Mouse (Mus musculus): ENCODE results near the gene Zfp882.
A peak's percentile ranks its signal among the peaks of the same experiment; 100 is the strongest.
"Not testable (repeated sequence)": the region's sequence is repeated elsewhere in the genome, so short reads cannot be mapped to it uniquely, and the experiment has no call there.

Gene Zfp882

DNA sequence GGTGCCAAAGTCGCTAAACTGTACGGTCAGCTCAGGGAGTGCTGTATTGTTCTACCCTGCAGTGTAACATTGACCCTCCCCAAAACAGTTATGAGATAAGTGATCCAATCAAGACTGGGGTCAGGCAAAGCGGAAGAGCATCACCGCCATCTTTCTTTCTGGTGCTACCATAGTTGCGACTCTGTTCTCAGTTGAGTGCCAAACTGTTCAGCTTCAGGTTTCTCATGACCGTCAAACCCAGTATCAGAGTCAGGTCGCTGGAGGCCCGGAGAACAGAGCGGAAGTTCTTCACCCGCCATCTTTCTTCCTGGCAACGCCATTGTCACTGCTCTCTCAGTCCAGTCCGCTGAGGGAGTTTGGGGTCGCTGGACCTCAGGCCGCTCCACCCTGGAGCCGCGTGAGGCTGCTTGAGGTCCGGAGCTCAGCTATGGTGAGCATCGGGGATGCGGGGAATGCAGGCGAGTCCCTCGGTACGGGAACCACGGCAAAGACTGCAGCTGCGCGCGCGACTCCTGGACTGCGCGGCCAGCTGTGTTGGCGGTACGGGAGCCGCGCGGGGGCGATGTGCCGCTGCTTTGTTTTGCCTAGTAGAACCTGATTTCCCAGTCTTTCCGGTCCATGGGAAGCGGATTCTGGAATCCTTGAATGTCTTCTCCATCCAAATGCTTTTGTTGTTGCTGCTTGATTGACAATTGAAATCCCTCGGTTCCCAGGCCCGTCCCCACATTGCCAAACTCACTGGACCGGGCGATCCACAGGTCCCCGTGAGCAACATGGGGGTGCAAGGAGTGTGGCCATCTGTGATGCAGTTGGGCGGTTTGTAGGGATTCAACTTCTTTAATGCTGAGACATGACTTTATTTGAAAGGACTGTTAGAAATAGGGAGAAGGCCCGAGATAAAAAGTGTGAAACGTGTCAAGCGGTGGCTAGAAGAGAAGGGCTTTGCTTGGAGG is at the start of gene Zfp882, which contains the start of gene Zfp617:
Gene Zfp882 (plus strand): TSS at position 300 of the 953 bp plus-strand sequence.
Gene Zfp617 (plus strand): TSS at position 327 of the 953 bp plus-strand sequence.
- peak; percentile 93 for DNase-seq

DNA sequence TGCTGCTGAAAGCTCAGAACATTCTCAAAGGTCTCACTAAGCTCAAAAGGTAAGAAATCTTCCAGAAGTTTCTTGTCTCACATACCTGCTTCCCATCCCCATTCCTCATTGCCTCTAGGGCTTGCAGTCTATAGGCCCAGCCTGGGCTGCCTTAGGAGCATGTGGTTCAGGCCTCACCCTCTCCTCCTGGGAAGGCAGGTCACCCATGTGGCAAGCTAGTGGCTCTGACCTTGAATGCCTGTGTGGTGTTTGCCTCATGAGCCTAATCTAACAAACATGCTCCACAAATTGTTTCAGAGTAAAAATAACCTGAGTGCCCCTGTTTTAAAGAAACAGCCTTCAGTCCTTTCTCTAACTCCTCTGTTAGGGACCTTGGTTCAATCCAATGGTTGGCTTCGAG is 46.9 kb upstream of the Zfp882 start:
- DNase-seq = not testable (repeated sequence)

- not testable (repeated sequence) for DNase-seq
Measured at GRCm38 (mm10) chr8:71862038-71862437, 46.4 kb upstream of the Zfp882 start.

DNA sequence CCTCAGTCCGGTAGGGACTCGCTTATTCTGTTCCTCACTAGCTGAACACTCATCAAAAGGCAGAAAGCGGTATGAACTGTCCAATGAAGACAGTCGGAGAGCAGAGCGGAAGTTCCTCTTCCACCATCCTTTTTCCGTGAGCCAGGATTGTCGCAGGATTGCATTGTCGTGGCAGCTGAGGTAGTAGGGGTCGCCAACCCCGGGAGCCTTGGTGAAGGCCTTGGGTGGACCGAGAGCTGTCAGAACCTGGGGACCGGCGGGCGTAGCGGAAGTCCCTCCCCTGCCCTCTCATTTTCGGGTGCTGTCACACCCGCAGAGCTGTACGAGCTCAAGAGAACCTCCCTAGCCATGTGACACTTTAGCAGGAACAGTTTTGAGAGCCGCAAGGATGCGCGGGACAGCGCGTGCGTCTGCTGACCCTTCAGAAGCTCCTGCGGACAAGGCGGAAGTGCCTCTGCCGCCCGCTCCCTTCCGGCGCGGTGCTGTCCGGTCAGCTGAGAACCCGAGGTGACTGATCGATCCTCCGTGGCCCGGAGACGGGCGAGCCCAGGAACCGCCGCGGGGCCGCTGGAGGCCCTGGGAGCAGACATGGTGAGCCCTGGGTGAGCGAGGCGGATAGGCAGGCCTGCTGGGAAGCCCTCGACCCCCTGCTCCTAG is 26.7 kb upstream of the Zfp882 start, which contains the start of gene Zfp709:
Gene Zfp709 (plus strand): TSS at position 402 of the 657 bp plus-strand sequence.
- peak; percentile 77 for DNase-seq

GRCm38 (mm10) chr8:71900666-71901065 is 7.7 kb upstream of the Zfp882 start:
- DNase-seq = not testable (repeated sequence)

DNA sequence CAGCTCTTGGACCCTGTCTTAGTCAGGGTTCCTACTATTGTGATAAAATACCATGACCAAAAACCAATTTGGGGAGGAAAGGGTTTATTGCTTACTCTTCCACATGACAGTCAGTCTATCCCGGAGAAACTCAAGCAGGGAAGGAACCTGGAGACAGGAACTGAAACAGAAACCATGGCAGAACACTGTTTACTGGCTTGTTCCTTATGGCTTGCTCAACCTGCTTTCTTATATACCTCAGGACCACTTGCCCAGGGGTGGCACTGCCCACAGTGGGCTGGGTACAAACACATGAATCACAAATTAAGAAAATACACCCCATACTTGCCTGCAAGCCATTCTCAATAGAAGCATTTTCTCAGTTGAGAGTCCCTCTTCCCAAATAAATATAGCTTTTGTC is 5.3 kb upstream of the Zfp882 start:
- not testable (repeated sequence) for DNase-seq

- no peak for DNase-seq
Measured at GRCm38 (mm10) chr8:71906809-71907208, 1.6 kb upstream of the Zfp882 start.

DNA sequence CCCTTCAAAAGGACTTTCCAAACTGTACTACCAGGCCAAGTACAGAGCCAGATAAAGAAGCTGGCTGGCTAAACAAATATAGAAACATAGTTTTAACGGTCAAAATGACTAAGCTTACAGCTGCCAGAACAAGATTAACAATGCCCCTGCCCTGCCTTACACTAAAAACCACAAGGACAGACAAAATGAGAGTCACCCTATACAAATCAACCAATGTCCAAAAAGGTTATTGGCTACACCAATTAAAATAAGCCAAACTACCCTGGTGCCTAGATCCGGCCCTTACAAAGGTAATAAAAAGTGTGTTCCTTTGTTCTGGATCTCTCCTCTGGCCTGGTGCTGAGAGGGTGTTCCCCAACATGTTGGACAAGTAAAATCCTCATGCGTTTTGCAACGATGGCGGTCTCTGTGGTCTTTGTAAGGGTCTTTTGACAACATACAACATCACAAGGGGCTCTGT is 580 bp upstream of the Zfp882 start:
- no peak for DNase-seq

- DNase-seq = no peak
Measured at GRCm38 (mm10) chr8:71912286-71912685, 3.9 kb downstream of the Zfp882 start.

DNA sequence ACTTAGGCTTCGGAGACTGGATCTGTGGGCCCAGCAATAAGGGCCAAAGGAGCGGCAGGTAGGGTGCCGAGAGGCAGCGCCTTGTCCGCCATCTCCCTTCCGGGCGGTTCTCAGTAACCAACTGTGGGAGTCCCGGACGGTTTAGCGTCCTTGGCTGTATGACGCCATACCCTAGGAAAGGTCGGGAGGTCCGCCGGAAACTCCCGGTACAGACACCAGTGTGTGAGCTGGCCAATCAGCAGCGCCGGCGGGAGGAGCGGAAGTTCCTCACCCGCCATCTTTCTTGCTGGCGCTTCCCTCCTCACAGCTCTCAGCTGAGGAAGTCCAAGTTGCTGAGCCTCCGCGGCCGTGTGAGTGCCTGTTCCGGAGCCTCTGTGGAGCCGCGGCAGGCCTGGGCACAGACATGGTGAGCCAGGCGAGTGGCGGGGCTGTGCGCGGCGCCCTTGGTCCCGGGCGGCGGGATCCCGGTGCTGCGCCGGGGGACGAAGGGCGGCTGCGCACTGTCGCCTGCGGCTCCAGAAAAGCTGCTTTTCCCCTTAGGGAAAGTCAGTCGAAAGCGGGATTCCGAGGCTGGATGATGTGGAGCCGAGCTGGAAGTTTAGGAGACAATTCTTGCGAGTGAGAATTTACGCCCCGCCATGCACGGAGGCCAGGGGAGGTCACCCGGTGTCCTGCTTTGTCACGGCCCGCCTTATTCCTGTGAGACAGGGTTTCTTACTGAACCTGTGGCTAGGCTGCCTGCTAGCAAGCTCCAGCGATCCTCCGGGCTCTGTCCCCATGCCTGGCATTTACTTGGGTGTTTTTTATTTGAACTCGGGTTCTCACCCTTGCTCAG is 14.4 kb downstream of the Zfp882 start:
- DNase-seq = peak; percentile 97

GRCm38 (mm10) chr8:71925791-71926190 is 17.4 kb downstream of the Zfp882 start:
- no peak for DNase-seq

- DNase-seq = no peak
Measured at GRCm38 (mm10) chr8:71926551-71926950, 18.1 kb downstream of the Zfp882 start.

DNA sequence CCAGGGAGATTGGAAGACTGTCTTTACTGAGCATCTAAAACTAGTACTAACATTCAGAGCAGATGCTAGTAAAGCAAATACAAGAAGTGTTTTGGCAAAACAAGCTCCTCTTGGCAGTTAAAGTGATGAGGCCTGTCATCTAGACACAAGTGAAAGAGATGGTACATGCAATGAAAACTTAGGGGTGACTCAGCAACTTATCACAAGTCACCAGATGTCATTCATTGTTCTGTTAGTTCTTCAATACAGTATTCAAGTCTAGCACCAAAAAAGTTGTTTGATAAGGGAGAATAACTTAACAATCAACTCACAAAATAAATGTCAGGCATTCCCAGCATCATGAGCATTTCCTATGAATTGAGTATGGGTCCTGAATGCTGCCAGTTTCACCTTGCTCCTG is 19.4 kb downstream of the Zfp882 start:
- no peak for DNase-seq

DNA sequence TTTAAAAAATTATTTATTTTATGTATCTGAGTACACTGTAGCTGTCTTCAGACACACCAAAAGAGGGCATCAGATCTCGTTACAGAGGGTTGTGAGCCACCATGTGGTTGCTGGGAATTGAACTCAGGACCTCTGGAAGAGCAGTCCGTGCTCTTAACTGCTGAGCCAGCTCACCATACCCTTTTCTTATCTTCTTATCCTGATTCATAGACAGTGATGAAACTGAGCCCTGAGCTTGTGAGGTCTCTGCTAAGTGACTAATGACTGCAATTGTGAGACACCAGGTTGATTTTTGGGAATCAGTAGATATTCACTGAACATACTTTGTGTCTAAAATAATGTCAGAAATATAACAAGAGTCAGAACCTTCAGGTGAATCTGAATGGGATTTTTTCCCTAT is 29.6 kb downstream of the Zfp882 start:
- DNase-seq = not testable (repeated sequence)

DNA sequence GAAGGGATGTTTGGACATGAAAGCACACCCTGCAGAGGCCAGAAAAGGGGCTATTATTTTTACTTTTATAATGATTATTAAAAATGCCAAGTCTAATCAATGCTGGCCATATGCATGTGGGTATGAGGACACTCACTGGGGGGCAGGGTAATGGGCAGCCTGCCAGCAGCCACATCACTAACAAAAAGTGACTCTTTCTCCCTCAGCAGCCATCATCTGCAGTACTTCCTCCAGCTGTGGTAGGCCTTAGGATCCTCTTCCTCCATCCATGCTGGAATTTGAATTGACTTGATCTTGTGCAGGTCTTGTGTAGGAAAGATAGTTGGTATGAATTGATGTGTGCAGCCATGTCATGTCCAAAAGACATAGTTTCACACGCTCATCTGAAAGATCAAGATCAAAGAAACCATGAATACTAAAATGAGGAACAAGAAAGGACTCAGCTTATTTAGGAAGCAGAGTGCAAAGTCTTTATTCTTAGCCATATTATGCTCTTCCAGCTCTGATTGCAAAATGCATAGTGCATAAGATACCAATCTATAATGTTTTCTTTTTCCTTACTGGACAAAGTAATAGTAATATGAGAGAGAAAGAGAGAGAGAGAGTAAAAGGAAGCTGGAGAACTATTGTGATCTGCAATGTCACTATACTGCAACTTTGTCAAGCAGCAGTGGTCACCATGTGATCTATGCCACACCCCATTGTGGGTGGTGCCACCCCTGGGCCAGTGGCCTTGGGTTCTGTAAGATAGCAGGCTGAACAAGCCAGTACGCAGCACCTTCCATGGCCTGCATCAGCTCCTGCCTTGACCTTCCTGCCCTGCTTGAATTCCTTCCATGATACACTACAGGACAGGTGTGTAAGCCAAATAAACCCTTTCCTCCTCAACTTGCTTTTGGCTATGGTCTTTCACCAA is 32.1 kb downstream of the Zfp882 start:
- DNase-seq = no peak

DNA sequence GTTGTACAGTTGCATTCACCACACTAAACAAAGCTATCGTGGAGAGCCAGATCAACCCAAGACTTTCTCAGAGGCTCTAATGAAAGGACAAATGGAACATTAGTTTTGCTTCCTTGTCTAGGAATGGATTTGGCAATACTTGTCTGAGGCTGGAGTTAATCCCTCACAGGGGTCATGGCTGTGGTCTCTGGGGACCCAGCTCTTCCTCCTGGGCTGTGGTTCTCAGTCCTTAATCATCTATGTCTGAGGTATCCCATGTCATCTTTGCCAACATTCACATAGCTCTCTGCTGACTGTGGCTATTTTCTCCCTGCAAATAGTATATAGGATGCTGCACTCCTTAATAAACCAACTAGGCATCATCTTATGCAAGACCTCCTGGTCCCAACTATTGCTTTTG is 33.4 kb downstream of the Zfp882 start:
- no peak for DNase-seq

DNA sequence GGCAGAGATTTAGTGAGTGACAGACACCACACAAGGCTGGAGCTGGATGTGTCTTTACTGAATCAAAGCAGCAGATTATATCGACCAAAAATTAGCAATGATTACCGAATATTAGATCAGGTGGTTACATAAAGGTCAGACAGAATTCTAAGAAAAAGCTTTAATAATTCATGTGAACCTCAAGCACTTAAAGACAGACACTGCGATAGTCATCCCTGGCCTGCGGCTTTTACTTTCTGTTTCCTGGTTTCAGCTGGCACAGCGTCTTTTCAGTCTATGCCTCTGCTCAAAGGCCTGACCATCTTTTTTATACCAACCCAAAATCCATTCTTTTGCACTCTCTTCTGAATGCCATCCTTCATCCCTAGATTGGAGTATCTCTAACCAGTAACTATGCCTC is 40.2 kb downstream of the Zfp882 start:
- no peak for DNase-seq

GRCm38 (mm10) chr8:71950482-71951221 is 42.2 kb downstream of the Zfp882 start, which contains the start of gene Zfp961:
TSS of gene Zfp961 (plus strand) at chr8:71951038.
- peak; percentile 99 for DNase-seq

GRCm38 (mm10) chr8:71951436-71952161 is 43.2 kb downstream of the Zfp882 start:
- peak; percentile 21 for DNase-seq

GRCm38 (mm10) chr8:71952489-71952888 is 44.1 kb downstream of the Zfp882 start:
- DNase-seq = no peak
